Mouse (Mus musculus): ENCODE measurements around the gene U2af1l4. TPM values are rescaled to one million over a fixed set of nuclear protein-coding genes. Genes with fewer than 3 reads are reported as not detected.

U2af1l4 gene
- total RNA-seq, 2 experiments from 2014 or later = 63.8 to 65.6 TPM

- DNase-seq = no peak
- intact Hi-C loops (cut with DNase I) = loop anchor here (5.0 kb wide), 1 partner anchor 59 kb away; the partner anchor contains the start of gene Prodh2
These were observed 11.5 kb upstream of the U2af1l4 start for GRCm38 (mm10) chr7:30551445-30552101.

- peak; percentile 95 to 96 for DNase-seq
- intact Hi-C loops (cut with DNase I) = loop anchor here (5.0 kb wide), 1 partner anchor 60 kb away; the partner anchor contains the start of gene Prodh2
These were observed 10.7 kb upstream of the U2af1l4 start, which contains the start of the genes Hspb6 and Proser3 for GRCm38 (mm10) chr7:30552102-30553020. Gene Hspb6, plus strand, starts transcription at chr7:30552178. Gene Proser3, minus strand, starts transcription at chr7:30552299.

GRCm38 (mm10) chr7:30553021-30553589, 10.0 kb upstream of the U2af1l4 start:
- intact Hi-C loops (cut with DNase I) = loop anchor here (5.0 kb wide), 1 partner anchor 61 kb away; the partner anchor contains the start of gene Prodh2
- peak; percentile 73 to 81 for DNase-seq

- intact Hi-C loops (cut with DNase I) = loop anchor here (5.0 kb wide), 1 partner anchor 62 kb away; the partner anchor contains the start of gene Prodh2
- no peak for DNase-seq
These were observed 9.1 kb upstream of the U2af1l4 start for GRCm38 (mm10) chr7:30553810-30554584.

- no peak for DNase-seq
These were observed 6.1 kb upstream of the U2af1l4 start for GRCm38 (mm10) chr7:30556894-30557536.

GRCm38 (mm10) chr7:30557901-30558514, 5.1 kb upstream of the U2af1l4 start:
- no peak for DNase-seq
- intact Hi-C loops (cut with DNase I) = no loop called here

More at GRCm38 (mm10) chr7:30556894-30557536, 6.1 kb upstream of the U2af1l4 start:
- intact Hi-C loops (cut with DNase I) = no loop called here

GRCm38 (mm10) chr7:30558656-30559442, 4.3 kb upstream of the U2af1l4 start:
- no peak for DNase-seq
- intact Hi-C loops (cut with DNase I) = no loop called here

- intact Hi-C loops (cut with DNase I) = no loop called here
These were observed 3.6 kb upstream of the U2af1l4 start, which contains the start of gene Lin37 for GRCm38 (mm10) chr7:30559443-30559954. Gene Lin37, minus strand, starts transcription at chr7:30559838.

GRCm38 (mm10) chr7:30560296-30560695, 2.8 kb upstream of the U2af1l4 start:
- intact Hi-C loops (cut with DNase I) = no loop called here
- no peak for DNase-seq

More at GRCm38 (mm10) chr7:30559443-30559954, 3.6 kb upstream of the U2af1l4 start, which contains the start of gene Lin37:
- DNase-seq = peak; percentile 94

- no peak for DNase-seq
- intact Hi-C loops (cut with DNase I) = no loop called here
These were observed 480 bp upstream of the U2af1l4 start for GRCm38 (mm10) chr7:30562526-30563116.

- intact Hi-C loops (cut with DNase I) = loop anchor here (1.0 to 2.0 kb wide), 2 partner anchors 19 to 24 kb away; partner anchors contain the start of gene Kmt2b
- no peak for DNase-seq
These were observed 792 bp downstream of the U2af1l4 start for GRCm38 (mm10) chr7:30563906-30564280.

GRCm38 (mm10) chr7:30564970-30565571, 2.0 kb downstream of the U2af1l4 start, which contains the start of gene Igflr1:
Gene Igflr1, plus strand, starts transcription at chr7:30565427.
- DNase-seq = no peak
- intact Hi-C loops (cut with DNase I) = loop anchor here (1.0 to 2.0 kb wide), 2 partner anchors 18 to 23 kb away; partner anchors contain the start of gene Kmt2b

- no peak for DNase-seq
- intact Hi-C loops (cut with DNase I) = no loop called here
These were observed 2.9 kb downstream of the U2af1l4 start for GRCm38 (mm10) chr7:30566033-30566432.

- no peak for DNase-seq
- intact Hi-C loops (cut with DNase I) = no loop called here
These were observed 4.5 kb downstream of the U2af1l4 start for GRCm38 (mm10) chr7:30567555-30567954.

GRCm38 (mm10) chr7:30572389-30572788, 9.3 kb downstream of the U2af1l4 start:
- no peak for DNase-seq
- intact Hi-C loops (cut with DNase I) = no loop called here

- intact Hi-C loops (cut with DNase I) = no loop called here
- DNase-seq = peak; percentile 49 to 70
These were observed 9.9 kb downstream of the U2af1l4 start for GRCm38 (mm10) chr7:30572969-30573368.

GRCm38 (mm10) chr7:30579950-30580349, 16.8 kb downstream of the U2af1l4 start:
- intact Hi-C loops (cut with DNase I) = no loop called here
- no peak for DNase-seq

Data from heart, postnatal 14 days (tissue).